ENCODE assay signal across 8 mouse cellular contexts in the genomic region with DNA sequence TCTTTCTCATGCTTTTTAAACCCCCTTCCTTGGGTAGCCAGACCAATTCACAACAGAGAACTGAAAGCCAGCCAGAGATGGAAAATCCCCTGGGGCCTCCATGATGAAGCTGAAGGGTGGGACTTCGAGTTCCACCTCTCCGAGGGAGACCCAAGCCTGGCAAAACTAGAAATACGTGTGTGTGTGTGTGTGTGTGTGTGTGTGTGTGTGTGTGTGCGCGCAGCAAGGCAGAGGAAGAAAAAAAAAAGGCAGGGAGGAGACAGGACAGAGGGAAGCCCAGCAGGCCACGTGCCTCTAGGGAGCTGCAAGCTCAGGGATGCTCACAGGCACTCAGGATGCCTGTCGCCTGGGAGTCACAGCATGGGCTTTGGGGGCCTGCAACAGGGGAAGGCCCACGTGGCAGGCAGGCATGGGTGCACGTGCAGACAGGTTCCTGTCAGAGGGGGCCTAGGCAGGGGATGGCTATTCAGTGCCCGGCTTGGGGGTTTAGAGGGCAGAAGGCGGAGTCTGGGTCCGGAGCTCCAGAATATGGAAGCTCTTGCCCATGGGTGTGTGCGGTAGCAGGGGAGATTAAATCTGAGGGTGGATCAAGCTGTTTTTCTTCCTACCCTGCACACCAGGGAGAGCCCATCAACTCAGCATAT. TPM values are rescaled to one million over a fixed set of nuclear protein-coding genes. Genes with fewer than 3 reads are reported as not detected.
DNase-seq lines count a peak whose midpoint lies in the region; ATAC-seq and TF ChIP-seq lines count a peak whose summit lies in the region.

No protein-coding gene starts in this region.

- no peaks in the 10 kb centered on the region for H3K9me3 ChIP-seq in forebrain, embryonic 10.5 days
- H3K9me3 ChIP-seq in kidney, embryonic 16.5 days (ENCODE audit: low read length) = no peaks in the 10 kb centered on the region
- no peaks in the 10 kb centered on the region for H3K9me3 ChIP-seq in midbrain, embryonic 13.5 days

- peaks cover 32% of the 10 kb centered on the region for H3K36me3 ChIP-seq in forebrain, embryonic 10.5 days (replicated peaks)
- H3K36me3 ChIP-seq in kidney, embryonic 16.5 days (ENCODE audit: insufficient read depth, low read length) = peaks cover 23% of the 10 kb centered on the region
- peaks cover 25% of the 10 kb centered on the region for H3K36me3 ChIP-seq in midbrain, embryonic 13.5 days

- H3K4me3 ChIP-seq in left cerebral cortex, adult 2 months = peak overlapping the region; percentile 43
- peak overlapping the region; percentile 49 for H3K4me3 ChIP-seq in forebrain, embryonic 10.5 days
- H3K4me3 ChIP-seq in kidney, embryonic 16.5 days (ENCODE audit: low read length) = peak overlapping the region; percentile 51
- H3K4me3 ChIP-seq in midbrain, embryonic 13.5 days (replicated peaks) = peak overlapping the region; percentile 45

- intact Hi-C loops in left cerebral cortex, adult 2 months (cut with DNase I) = loop anchor here (1.0 kb wide), 1 partner anchor 42 kb away; a partner anchor contains a TSS
- intact Hi-C loops in left cerebral cortex, postnatal 4 days (cut with DNase I) = no loop called here

- H3K9ac ChIP-seq in kidney, embryonic 16.5 days (replicated peaks; ENCODE audit: low read length) = peak overlapping the region; percentile 78
- H3K9ac ChIP-seq in midbrain, embryonic 13.5 days (replicated peaks) = peak overlapping the region; percentile 78

- TF ChIP-seq CTCF in left cerebral cortex, adult 2 months (IDR thresholded peaks at IDR 0.05) = no peak

- DNase-seq in left cerebral cortex, adult 2 months (ENCODE audit: extremely low spot score in 1 of 2, low spot score in 2 of 2) = no peak
- DNase-seq in left cerebral cortex, postnatal 4 days = no peak
- peak; percentile 75 for DNase-seq in NIH3T3 (ENCODE audit: low read depth)
- DNase-seq in forebrain, embryonic 10.5 days (ENCODE audit: extremely low spot score, low spot score) = peak; percentile 41
- DNase-seq in thymus, postnatal 0 days (ENCODE audit: low spot score) = peak; percentile 68
- DNase-seq in cerebellum, adult 18-20 months = no peak

- H3K27ac ChIP-seq in left cerebral cortex, adult 2 months = peak overlapping the region; percentile 94
- peak overlapping the region; percentile 88 for H3K27ac ChIP-seq in forebrain, embryonic 10.5 days
- H3K27ac ChIP-seq in kidney, embryonic 16.5 days (ENCODE audit: low read length) = peak overlapping the region; percentile 92
- H3K27ac ChIP-seq in midbrain, embryonic 13.5 days = peak overlapping the region; percentile 94

- 5% methylated on average over 13 of the region's 13 CpGs for WGBS in forebrain, embryonic 10.5 days
- WGBS in kidney, embryonic 16.5 days = 13% methylated on average over 13 of the region's 13 CpGs
- WGBS in midbrain, embryonic 13.5 days = 4% methylated on average over 11 of the region's 13 CpGs

- no peaks in the 10 kb centered on the region for H3K27me3 ChIP-seq in forebrain, embryonic 10.5 days (ENCODE audit: poor library complexity, severe bottlenecking)
- no peaks in the 10 kb centered on the region for H3K27me3 ChIP-seq in kidney, embryonic 16.5 days (ENCODE audit: insufficient read depth, low read length)
- no peaks in the 10 kb centered on the region for H3K27me3 ChIP-seq in midbrain, embryonic 13.5 days

- peaks cover 74% of the 10 kb centered on the region for H3K4me1 ChIP-seq in forebrain, embryonic 10.5 days
- peaks cover 74% of the 10 kb centered on the region for H3K4me1 ChIP-seq in kidney, embryonic 16.5 days (ENCODE audit: insufficient read depth, low read length)
- peaks cover 55% of the 10 kb centered on the region for H3K4me1 ChIP-seq in midbrain, embryonic 13.5 days (replicated peaks)

- H3K4me2 ChIP-seq in kidney, embryonic 16.5 days (replicated peaks; ENCODE audit: low read depth, low read length) = peak overlapping the region; percentile 76
- H3K4me2 ChIP-seq in midbrain, embryonic 13.5 days (replicated peaks) = peak overlapping the region; percentile 72

- ATAC-seq in kidney, embryonic 16.5 days (ENCODE audit: low FRiP score, low TSS enrichment) = peak; percentile 28; the same call in 1 of the 2 replicates
- peak; percentile 48 for ATAC-seq in midbrain, embryonic 13.5 days

RNA-seq across cellular contexts. Expression of a gene that starts 28.0 kb away (rescaled TPM):
- total RNA-seq in left cerebral cortex, adult 2 months (2021) = 1 to 10 TPM; 4.8 to 5.1 TPM
- total RNA-seq in left cerebral cortex, postnatal 4 days (2021) = 10 to 100 TPM; 11.0 to 11.1 TPM
- 1.3 and 1.8 TPM in 2 replicates for polyA plus RNA-seq in forebrain, embryonic 10.5 days (2016; fragmentation: Nextera tagmentation; extraction: Ambion mirVana)
- polyA plus RNA-seq in kidney, embryonic 16.5 days (2015; fragmentation: Nextera tagmentation; extraction: Ambion mirVana) = 1.1 and 1.2 TPM in 2 replicates
- 5.5 and 6.5 TPM in 2 replicates for polyA plus RNA-seq in midbrain, embryonic 13.5 days (2015; fragmentation: Nextera tagmentation; extraction: Ambion mirVana)
- 0.18 and 0.22 TPM in 2 replicates for polyA plus RNA-seq in thymus, postnatal 0 days (2015; fragmentation: Nextera tagmentation; extraction: Ambion mirVana)

RNA-seq across cellular contexts. Expression of a gene that starts 42.4 kb away (rescaled TPM):
- total RNA-seq in left cerebral cortex, adult 2 months (2021) = 10 to 100 TPM; 16.6 to 22.8 TPM
- total RNA-seq in left cerebral cortex, postnatal 4 days (2021) = 10 to 100 TPM; 12.9 to 14.9 TPM
- polyA plus RNA-seq in forebrain, embryonic 10.5 days (2016; fragmentation: Nextera tagmentation; extraction: Ambion mirVana) = 7.0 and 8.7 TPM in 2 replicates
- 8.6 and 9.3 TPM in 2 replicates for polyA plus RNA-seq in kidney, embryonic 16.5 days (2015; fragmentation: Nextera tagmentation; extraction: Ambion mirVana)
- 3.6 and 5.2 TPM in 2 replicates for polyA plus RNA-seq in midbrain, embryonic 13.5 days (2015; fragmentation: Nextera tagmentation; extraction: Ambion mirVana)
- polyA plus RNA-seq in thymus, postnatal 0 days (2015; fragmentation: Nextera tagmentation; extraction: Ambion mirVana) = 5.1 and 6.3 TPM in 2 replicates

Comparison
In these comparisons a context has a peak if more than half of its experiments do, and no peak if none do; other contexts are left out.
1. DNase-seq: peak in NIH3T3 (single experiment), forebrain, embryonic 10.5 days (single experiment) and thymus, postnatal 0 days (single experiment); none in left cerebral cortex, adult 2 months (0 of 2), left cerebral cortex, postnatal 4 days (single experiment) and cerebellum, adult 18-20 months (0 of 2).
2. Peak in every context shown above with its lines, with median percentiles within 50 percentile points of each other: H3K27ac ChIP-seq and H3K4me3 ChIP-seq.